Mouse (Mus musculus): ENCODE measurements around the gene Vstm2l. TPM values are rescaled to one million over a fixed set of nuclear protein-coding genes. Genes with fewer than 3 reads are reported as not detected.

The Vstm2l gene
- total and polyA plus RNA-seq, 3 experiments: not detected

GRCm38 (mm10) chr2:157989946-157990345 is 75.5 kb downstream of the Vstm2l start:
- ATAC-seq (ENCODE audit: extremely low read depth, insufficient number of reproducible peaks, low FRiP score, poor library complexity, severe bottlenecking): no peak
- H3K27me3 ChIP-seq (ENCODE audit: insufficient read depth, low read length): no peaks in the 10 kb centered on the region
- DNase-seq (ENCODE audit: low spot score): no peak
- TF ChIP-seq TAL1 (conservative IDR thresholded peaks at IDR 0.05; ENCODE audit: low read depth, low read length) (no peak), POLR2AphosphoS5 (IDR thresholded peaks at IDR 0.05; ENCODE audit: insufficient replicate concordance, low read depth, low read length) (no peak), CTCF (IDR thresholded peaks at IDR 0.05; ENCODE audit: low read depth, low read length) (no peak)
- no peaks in the 10 kb centered on the region for H3K9me3 ChIP-seq (replicated peaks)
- H3K4me1 ChIP-seq (ENCODE audit: insufficient read depth, low read depth, low read length): peaks cover 3% of the 10 kb centered on the region; the same call in 1 of the 2 replicates
- H3K36me3 ChIP-seq (replicated peaks): peaks cover 98% of the 10 kb centered on the region
- H3K4me3 ChIP-seq (ENCODE audit: low read depth, low read length): no peak overlapping the region

GRCm38 (mm10) chr2:157991026-157991425 is 76.6 kb downstream of the Vstm2l start:
- ATAC-seq (ENCODE audit: extremely low read depth, insufficient number of reproducible peaks, low FRiP score, poor library complexity, severe bottlenecking) (no peak), DNase-seq (ENCODE audit: low spot score) (no peak)
- no peak overlapping the region for H3K4me3 ChIP-seq (ENCODE audit: low read depth, low read length)
- H3K4me1 ChIP-seq (ENCODE audit: insufficient read depth, low read depth, low read length): peaks cover 3% of the 10 kb centered on the region; the same call in 1 of the 2 replicates
- H3K27me3 ChIP-seq (ENCODE audit: insufficient read depth, low read length): no peaks in the 10 kb centered on the region
- peaks cover 98% of the 10 kb centered on the region for H3K36me3 ChIP-seq (replicated peaks)
- TF ChIP-seq GATA1 (IDR thresholded peaks at IDR 0.05; ENCODE audit: borderline replicate concordance, low read length): no peak
- TF ChIP-seq GATA2 (IDR thresholded peaks at IDR 0.05; ENCODE audit: borderline replicate concordance, low read depth, low read length): no peak
- no peak for TF ChIP-seq POLR2AphosphoS5 (IDR thresholded peaks at IDR 0.05; ENCODE audit: insufficient replicate concordance, low read depth, low read length)
- no peak for TF ChIP-seq CTCF (IDR thresholded peaks at IDR 0.05; ENCODE audit: low read depth, low read length)
- TF ChIP-seq TAL1 (conservative IDR thresholded peaks at IDR 0.05; ENCODE audit: low read depth, low read length): no peak
- H3K9me3 ChIP-seq (replicated peaks): no peaks in the 10 kb centered on the region

GRCm38 (mm10) chr2:157992501-157992900 is 78.0 kb downstream of the Vstm2l start:
- Histone ChIP-seq H3K9me3 (replicated peaks) (no peaks in the 10 kb centered on the region), H3K4me3 (ENCODE audit: low read depth, low read length) (no peak overlapping the region), H3K36me3 (replicated peaks) (peaks cover 98% of the 10 kb centered on the region), H3K27me3 (ENCODE audit: insufficient read depth, low read length) (no peaks in the 10 kb centered on the region), H3K4me1 (ENCODE audit: insufficient read depth, low read depth, low read length) (peaks cover 3% of the 10 kb centered on the region; the same call in 1 of the 2 replicates)
- no peak for DNase-seq (ENCODE audit: low spot score)
- no peak for ATAC-seq (ENCODE audit: extremely low read depth, insufficient number of reproducible peaks, low FRiP score, poor library complexity, severe bottlenecking)
- TF ChIP-seq POLR2AphosphoS5 (IDR thresholded peaks at IDR 0.05; ENCODE audit: insufficient replicate concordance, low read depth, low read length) (no peak), TAL1 (conservative IDR thresholded peaks at IDR 0.05; ENCODE audit: low read depth, low read length) (no peak), CTCF (IDR thresholded peaks at IDR 0.05; ENCODE audit: low read depth, low read length) (no peak)

Other genes starting within 250 kb of the Vstm2l start
- 24.5 and 32.4 TPM in 2 replicates for gene Ctnnbl1, start 177.3 kb upstream of the Vstm2l start, total RNA-seq (2014; fragmentation: Nextera tagmentation)
- gene Ctnnbl1, start 177.3 kb upstream of the Vstm2l start, total RNA-seq (2017): 52.0 and 53.9 TPM in 2 replicates
- gene Ctnnbl1, start 177.3 kb upstream of the Vstm2l start, polyA plus RNA-seq (2012): 14.0 and 22.9 TPM in 2 replicates
- gene Tti1, start 113.8 kb downstream of the Vstm2l start, total RNA-seq (2014; fragmentation: Nextera tagmentation): 39.7 and 40.0 TPM in 2 replicates
- gene Tti1, start 113.8 kb downstream of the Vstm2l start, total RNA-seq (2017): 24.7 and 24.8 TPM in 2 replicates
- 3.9 and 9.4 TPM in 2 replicates for gene Tti1, start 113.8 kb downstream of the Vstm2l start, polyA plus RNA-seq (2012)
- gene Rprd1b, start 113.8 kb downstream of the Vstm2l start, total RNA-seq (2014; fragmentation: Nextera tagmentation): 37.9 and 45.8 TPM in 2 replicates
- 25.6 and 28.7 TPM in 2 replicates for gene Rprd1b, start 113.8 kb downstream of the Vstm2l start, total RNA-seq (2017)
- 36.2 and 49.0 TPM in 2 replicates for gene Rprd1b, start 113.8 kb downstream of the Vstm2l start, polyA plus RNA-seq (2012)
- 17.2 and 18.7 TPM in 2 replicates for gene Tgm2, start 231.8 kb downstream of the Vstm2l start, total RNA-seq (2014; fragmentation: Nextera tagmentation)
- gene Tgm2, start 231.8 kb downstream of the Vstm2l start, total RNA-seq (2017): 23.0 and 23.5 TPM in 2 replicates
- gene Tgm2, start 231.8 kb downstream of the Vstm2l start, polyA plus RNA-seq (2012): 29.8 and 37.0 TPM in 2 replicates